Mouse (Mus musculus): ENCODE measurements around the gene Rasl10b. TPM values are rescaled to one million over a fixed set of nuclear protein-coding genes. Genes with fewer than 3 reads are reported as not detected.

Gene Rasl10b
- polyA plus RNA-seq, 1 experiment from 2014 or later, result 24.0 TPM

- Histone ChIP-seq H3K9me3 (ENCODE audit: control insufficient read depth, low read length) (no peaks in the 10 kb centered on the region), H3K4me3 (ENCODE audit: low read depth, low read length) (no peak overlapping the region), H3K27ac (ENCODE audit: low read depth, low read length) (no peak overlapping the region), H3K4me2 (ENCODE audit: low read depth, low read length) (no peak overlapping the region), H3K9ac (replicated peaks; ENCODE audit: low read depth, low read length) (no peak overlapping the region), H3K36me3 (ENCODE audit: control insufficient read depth, insufficient read depth, low read length) (no peaks in the 10 kb centered on the region), H3K4me1 (ENCODE audit: control insufficient read depth, insufficient read depth, low read length) (0 out of 2 replicates have a peak, but pooled peaks cover 6% of the 10 kb centered on the region), H3K27me3 (ENCODE audit: control insufficient read depth, insufficient read depth, low read length) (peaks cover 19% of the 10 kb centered on the region)
- 23% methylated on average over 2 of the region's 2 CpGs for WGBS
- no peak for ATAC-seq (ENCODE audit: low read depth)
Measured at GRCm38 (mm10) chr11:83465976-83466375, 57.0 kb downstream of the Rasl10b start.

GRCm38 (mm10) chr11:83467120-83467652 is 58.2 kb downstream of the Rasl10b start:
- Histone ChIP-seq H3K4me2 (ENCODE audit: low read depth, low read length) (no peak overlapping the region), H3K36me3 (ENCODE audit: control insufficient read depth, insufficient read depth, low read length) (no peaks in the 10 kb centered on the region), H3K9me3 (ENCODE audit: control insufficient read depth, low read length) (no peaks in the 10 kb centered on the region), H3K4me1 (ENCODE audit: control insufficient read depth, insufficient read depth, low read length) (0 out of 2 replicates have a peak, but pooled peaks cover 6% of the 10 kb centered on the region), H3K27me3 (ENCODE audit: control insufficient read depth, insufficient read depth, low read length) (peaks cover 11% of the 10 kb centered on the region), H3K27ac (ENCODE audit: low read depth, low read length) (no peak overlapping the region), H3K9ac (replicated peaks; ENCODE audit: low read depth, low read length) (no peak overlapping the region), H3K4me3 (ENCODE audit: low read depth, low read length) (no peak overlapping the region)
- ATAC-seq (ENCODE audit: low read depth), result no peak
- 55% methylated on average over 11 of the region's 11 CpGs for WGBS

DNA sequence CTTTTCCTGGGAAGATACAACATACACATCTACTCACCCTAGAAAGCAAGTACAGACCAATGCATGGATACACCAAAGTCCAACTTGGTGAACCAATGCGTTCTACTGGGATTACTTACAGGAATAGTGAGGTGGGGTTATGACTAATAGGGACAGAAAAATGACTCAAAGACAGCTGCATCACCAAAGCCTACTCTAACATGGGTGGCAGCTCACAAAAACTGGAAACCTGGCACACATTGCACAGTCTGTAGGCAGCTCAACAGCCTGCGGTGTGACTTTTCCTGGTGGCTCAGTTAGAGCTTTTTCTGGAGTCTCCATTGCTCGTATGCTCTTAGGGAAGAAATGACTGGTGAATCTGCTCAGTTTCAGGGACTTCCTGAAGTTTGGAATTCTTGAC is 59.8 kb downstream of the Rasl10b start:
- Histone ChIP-seq H3K4me2 (ENCODE audit: low read depth, low read length) (no peak overlapping the region), H3K4me1 (ENCODE audit: control insufficient read depth, insufficient read depth, low read length) (0 out of 2 replicates have a peak, but pooled peaks cover 4% of the 10 kb centered on the region), H3K4me3 (ENCODE audit: low read depth, low read length) (no peak overlapping the region), H3K9me3 (ENCODE audit: control insufficient read depth, low read length) (no peaks in the 10 kb centered on the region), H3K9ac (replicated peaks; ENCODE audit: low read depth, low read length) (no peak overlapping the region), H3K27me3 (ENCODE audit: control insufficient read depth, insufficient read depth, low read length) (peaks cover 6% of the 10 kb centered on the region; the same call in 1 of the 2 replicates), H3K27ac (ENCODE audit: low read depth, low read length) (no peak overlapping the region), H3K36me3 (ENCODE audit: control insufficient read depth, insufficient read depth, low read length) (no peaks in the 10 kb centered on the region)
- no peak for ATAC-seq (ENCODE audit: low read depth)
- 87% methylated on average over 3 of the region's 3 CpGs for WGBS

Other genes starting within 250 kb of the Rasl10b start
- gene Slfn4, start 234.0 kb upstream of the Rasl10b start, polyA plus RNA-seq (2014; fragmentation: Nextera tagmentation; extraction: Ambion mirVana), result not detected in 2 replicates
- 0.09 and 0.23 TPM in 2 replicates for gene Slfn3, start 217.8 kb upstream of the Rasl10b start, polyA plus RNA-seq (2014; fragmentation: Nextera tagmentation; extraction: Ambion mirVana)
- 0.16 TPM in 1 of 2 replicates, not detected in the other for gene Slfn14, start 122.4 kb upstream of the Rasl10b start, polyA plus RNA-seq (2014; fragmentation: Nextera tagmentation; extraction: Ambion mirVana)
- gene Ap2b1, start 110.1 kb upstream of the Rasl10b start, polyA plus RNA-seq (2014; fragmentation: Nextera tagmentation; extraction: Ambion mirVana), result 155 and 160 TPM in 2 replicates
- gene Pex12, start 106.6 kb upstream of the Rasl10b start, polyA plus RNA-seq (2014; fragmentation: Nextera tagmentation; extraction: Ambion mirVana), result 16.3 and 16.8 TPM in 2 replicates
- 0.17 and 0.70 TPM in 2 replicates for gene Gas2l2, start 20.3 kb downstream of the Rasl10b start, polyA plus RNA-seq (2014; fragmentation: Nextera tagmentation; extraction: Ambion mirVana)
- 0.62 and 0.76 TPM in 2 replicates for gene 1700020L24Rik, start 28.5 kb downstream of the Rasl10b start, polyA plus RNA-seq (2014; fragmentation: Nextera tagmentation; extraction: Ambion mirVana)
- 1.9 and 5.7 TPM in 2 replicates for gene Mmp28, start 53.9 kb downstream of the Rasl10b start, polyA plus RNA-seq (2014; fragmentation: Nextera tagmentation; extraction: Ambion mirVana)
- 9.5 and 20.4 TPM in 2 replicates for gene Taf15, start 63.9 kb downstream of the Rasl10b start, polyA plus RNA-seq (2014; fragmentation: Nextera tagmentation; extraction: Ambion mirVana)
- gene Heatr9, start 113.0 kb downstream of the Rasl10b start, polyA plus RNA-seq (2014; fragmentation: Nextera tagmentation; extraction: Ambion mirVana), result not detected in 2 replicates
- not detected in 2 replicates for gene Ccl5, start 121.4 kb downstream of the Rasl10b start, polyA plus RNA-seq (2014; fragmentation: Nextera tagmentation; extraction: Ambion mirVana)
- gene Ccl9, start 169.5 kb downstream of the Rasl10b start, polyA plus RNA-seq (2014; fragmentation: Nextera tagmentation; extraction: Ambion mirVana), result 1.4 and 4.0 TPM in 2 replicates
- gene Ccl6, start 183.9 kb downstream of the Rasl10b start, polyA plus RNA-seq (2014; fragmentation: Nextera tagmentation; extraction: Ambion mirVana), result 1.5 and 2.7 TPM in 2 replicates
- gene Rpl9-ps1, start 236.5 kb downstream of the Rasl10b start, polyA plus RNA-seq (2014; fragmentation: Nextera tagmentation; extraction: Ambion mirVana), result not detected in 2 replicates
- gene Ccl3, start 240.2 kb downstream of the Rasl10b start, polyA plus RNA-seq (2014; fragmentation: Nextera tagmentation; extraction: Ambion mirVana), result 1.2 and 2.3 TPM in 2 replicates